Mouse (Mus musculus): ENCODE data around the gene Oas1f.

The Oas1f gene

DNA sequence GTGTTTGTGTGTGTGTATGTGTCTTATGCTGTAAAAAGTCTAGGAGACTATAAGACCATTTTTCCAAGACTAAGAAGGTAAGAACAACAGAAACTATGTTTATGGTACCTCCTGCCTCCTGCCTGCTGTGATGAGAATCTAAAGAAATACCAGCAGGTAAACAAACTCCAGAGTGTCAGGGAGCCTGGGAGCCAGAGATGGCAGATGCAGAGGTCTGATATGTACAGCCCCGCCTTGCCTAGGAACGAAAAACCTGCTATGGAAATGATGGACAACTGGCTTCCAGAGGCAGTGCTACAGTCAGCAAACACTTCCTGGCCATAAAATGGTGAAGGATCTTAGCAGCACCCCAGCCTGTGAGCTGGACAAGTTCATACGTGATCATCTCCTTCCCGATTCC, at the start of gene Oas1f:
Gene Oas1f (plus strand): TSS at position 301 of the 400 bp plus-strand sequence.
- in situ Hi-C loops (cut with MboI; ENCODE audit: unreplicated experiment in 2 of 2): loop anchor here in 1 of 2 experiments (10.0 kb wide), 1 partner anchor 52 kb away; the partner anchor contains the start of gene Oas1e

DNA sequence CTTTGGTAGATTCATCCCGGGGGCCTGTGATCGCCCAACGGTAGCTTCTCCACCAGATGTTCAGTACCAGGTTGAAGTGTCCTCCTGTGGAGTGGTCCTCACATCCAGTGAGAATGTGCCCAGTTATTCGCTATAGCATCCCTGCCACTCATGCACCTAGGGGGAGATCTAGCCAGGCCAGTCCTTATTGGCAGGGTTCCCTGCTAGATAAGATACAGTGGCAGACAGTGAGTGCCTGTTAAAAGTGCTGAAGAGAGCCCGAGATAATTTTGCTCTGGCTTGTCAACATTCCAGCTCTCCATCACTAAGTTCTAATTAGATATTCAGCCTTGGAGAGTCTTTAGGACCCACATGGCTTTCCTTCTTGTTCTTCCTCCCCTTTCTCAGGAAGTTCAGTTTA, 49.0 kb upstream of the Oas1f start:
- in situ Hi-C loops (cut with MboI; ENCODE audit: unreplicated experiment in 2 of 2): loop anchor here in 1 of 2 experiments (10.0 kb wide), 1 partner anchor 47 kb away; the partner anchor contains the start of gene Oas1f

DNA sequence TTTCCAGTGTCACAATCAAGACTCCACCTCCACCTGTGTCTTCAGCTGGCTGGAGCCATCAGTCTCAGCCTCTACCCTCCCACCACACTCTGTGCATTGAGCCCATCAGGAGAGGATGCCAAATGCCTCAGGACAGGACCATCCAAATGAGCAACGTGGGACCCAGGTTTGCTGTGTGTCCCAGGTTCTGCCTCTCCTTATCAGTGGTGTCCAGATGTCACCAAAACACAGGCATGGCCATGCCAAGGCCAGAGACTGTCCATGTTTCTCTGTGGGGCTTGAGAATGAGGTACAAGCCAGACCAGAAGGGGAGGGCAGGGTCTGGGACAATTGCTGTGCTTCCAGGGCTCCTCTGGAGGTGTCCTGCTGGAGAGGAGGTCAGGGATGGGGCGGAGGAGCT, 48.2 kb upstream of the Oas1f start:
- in situ Hi-C loops (cut with MboI; ENCODE audit: unreplicated experiment in 2 of 2): loop anchor here in 1 of 2 experiments (10.0 kb wide), 1 partner anchor 46 kb away; the partner anchor contains the start of gene Oas1f

DNA sequence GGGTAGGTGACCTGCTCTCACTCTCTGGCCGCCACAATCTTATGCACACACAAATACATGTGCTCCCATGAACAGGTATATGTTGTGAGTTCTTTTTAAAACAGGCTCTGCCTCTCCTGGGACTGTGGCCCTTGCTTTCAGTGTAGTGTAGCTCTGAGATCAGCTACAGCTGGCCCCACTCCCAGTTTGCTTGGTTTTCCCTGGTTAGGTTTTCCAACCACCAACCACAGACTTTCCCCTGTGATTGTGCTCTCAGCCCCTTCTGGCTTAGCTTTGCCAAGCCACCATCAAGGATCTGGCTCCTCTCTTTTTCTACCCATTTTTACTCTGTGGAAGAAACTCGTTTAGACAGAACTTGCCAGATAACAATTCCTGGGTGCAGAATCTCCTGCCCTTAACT, 43.6 kb upstream of the Oas1f start:
- in situ Hi-C loops (cut with MboI; ENCODE audit: unreplicated experiment in 2 of 2): loop anchor here in 1 of 2 experiments (5.0 to 10.0 kb wide), 2 partner anchors 39 to 111 kb away; partner anchors contain the start of gene Oas1d

DNA sequence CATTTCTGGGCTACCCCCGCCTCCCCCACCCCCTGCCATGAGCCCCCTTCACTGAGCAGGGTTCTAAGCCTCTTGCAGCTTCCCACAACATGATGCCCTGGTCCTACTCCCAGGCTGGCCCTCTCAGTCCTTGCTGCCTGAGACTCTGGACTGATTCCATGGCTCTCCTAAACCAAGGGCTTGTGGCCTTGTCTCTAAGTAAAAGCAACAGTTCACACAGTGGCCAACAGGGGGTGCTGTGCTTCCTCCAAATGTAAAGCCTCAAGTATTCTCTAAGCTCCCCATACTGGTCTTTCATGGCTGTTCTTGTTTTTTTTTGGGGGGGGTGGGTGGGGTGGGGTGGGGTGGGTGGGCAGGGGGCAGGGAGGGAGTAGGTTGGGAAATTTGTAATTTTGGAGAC, 40.7 kb upstream of the Oas1f start:
- in situ Hi-C loops (cut with MboI; ENCODE audit: unreplicated experiment in 2 of 2): loop anchor here in 1 of 2 experiments (10.0 kb wide), 1 partner anchor 108 kb away; the partner anchor contains the start of gene Oas1d

DNA sequence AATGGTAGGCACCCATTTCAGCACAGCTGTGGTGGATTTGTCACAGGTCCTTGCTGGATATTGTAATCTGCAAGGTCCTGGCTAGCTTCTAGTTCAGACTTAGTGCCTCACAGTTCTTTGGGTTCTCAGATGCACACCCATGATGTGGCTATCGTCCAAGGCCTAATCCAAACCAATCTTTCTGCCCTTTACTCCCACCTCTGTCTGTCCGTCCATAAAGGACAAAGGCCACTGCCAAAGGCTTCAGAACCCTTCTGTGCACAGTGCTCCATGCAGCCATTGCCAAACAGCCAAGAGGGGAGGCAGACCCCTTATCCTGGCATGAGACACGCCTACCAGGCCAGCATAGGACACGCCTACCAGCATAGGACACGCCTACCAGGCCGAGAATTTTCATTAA, 38.0 kb upstream of the Oas1f start:
- in situ Hi-C loops (cut with MboI; ENCODE audit: unreplicated experiment in 2 of 2): loop anchor here in 1 of 2 experiments (10.0 kb wide), 1 partner anchor 106 kb away; the partner anchor contains the start of gene Oas1d

DNA sequence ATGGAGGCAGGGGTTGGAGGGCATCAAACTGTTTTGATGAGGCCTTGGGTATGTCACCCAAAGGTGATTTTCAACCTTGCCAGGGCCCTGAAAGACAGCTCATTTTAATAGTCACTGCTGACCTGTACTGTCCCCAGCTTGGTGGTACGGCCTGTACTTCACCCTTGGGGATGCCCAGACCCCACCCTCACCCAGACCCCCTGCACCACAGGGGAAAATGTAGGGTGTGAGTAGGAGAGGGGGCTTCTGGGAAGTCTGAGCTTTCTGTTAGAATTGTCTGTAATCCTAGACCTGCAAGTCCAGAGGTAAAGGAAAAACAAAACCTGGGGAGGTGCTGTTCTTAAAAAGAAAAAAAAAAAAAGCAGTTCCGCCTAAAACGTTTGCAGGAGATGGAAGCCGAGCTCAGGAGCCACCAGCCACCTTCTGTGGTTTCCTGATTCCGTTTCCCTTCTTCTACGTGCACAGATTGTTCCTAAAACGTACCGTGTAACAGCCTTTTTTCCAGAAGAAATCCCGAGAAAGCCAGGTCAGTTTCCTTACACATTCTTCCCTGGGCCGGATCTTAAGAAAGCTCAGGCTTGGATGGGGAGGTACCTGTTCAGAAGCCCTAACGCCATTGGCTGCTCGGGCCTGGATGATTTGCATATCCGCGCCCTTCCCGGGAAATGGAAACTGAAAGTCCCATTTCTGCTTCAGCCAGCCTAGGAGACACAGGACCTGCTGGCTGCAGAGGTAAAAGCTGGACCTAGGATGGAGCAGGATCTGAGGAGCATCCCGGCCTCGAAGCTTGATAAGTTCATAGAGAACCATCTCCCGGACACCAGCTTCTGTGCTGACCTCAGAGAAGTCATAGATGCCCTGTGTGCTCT, 35.0 kb upstream of the Oas1f start, which contains the start of gene Oas1c:
Gene Oas1c (minus strand): TSS at position 564 of the 869 bp plus-strand sequence.
- in situ Hi-C loops (cut with MboI; ENCODE audit: unreplicated experiment in 2 of 2): no loop called here

DNA sequence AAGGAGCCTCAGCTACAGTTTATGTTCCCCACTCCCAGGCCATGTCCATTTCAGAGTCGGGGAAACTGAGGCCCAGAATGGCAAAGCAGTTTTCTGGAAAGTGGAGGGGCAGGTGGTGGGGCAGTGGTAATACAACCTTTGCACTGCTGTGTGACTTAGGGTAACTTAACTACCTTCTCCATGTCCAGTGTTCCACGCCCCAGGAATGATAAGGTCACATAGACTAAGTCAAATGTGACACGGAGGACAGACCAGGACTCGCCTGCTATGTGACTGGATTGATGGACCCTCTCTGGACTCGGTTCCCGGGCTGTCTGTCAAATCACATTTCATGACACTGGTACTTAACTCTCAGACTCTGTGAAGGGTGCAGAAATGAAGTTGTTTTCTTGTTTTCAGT, 34.1 kb upstream of the Oas1f start:
- in situ Hi-C loops (cut with MboI; ENCODE audit: unreplicated experiment in 2 of 2): no loop called here

DNA sequence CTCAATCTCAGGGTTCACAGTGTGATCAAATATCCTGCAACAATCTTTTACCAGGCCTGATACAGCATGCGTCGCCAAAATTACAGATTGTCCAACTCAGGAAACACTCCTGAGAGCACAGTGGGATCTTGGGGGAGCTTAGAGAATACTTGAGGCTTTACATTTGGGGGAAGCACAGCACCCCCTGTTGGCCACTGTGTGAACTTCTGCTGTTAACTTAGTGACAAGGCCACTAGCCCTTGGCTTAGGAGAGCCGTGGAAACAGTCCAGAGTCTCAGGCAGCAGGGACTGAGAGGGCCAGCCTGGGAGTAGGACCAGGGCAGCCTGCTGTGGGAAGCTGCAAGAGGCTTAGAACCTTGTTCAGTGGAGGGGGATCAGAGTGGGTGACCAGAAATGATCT, 31.2 kb upstream of the Oas1f start:
- in situ Hi-C loops (cut with MboI; ENCODE audit: unreplicated experiment in 2 of 2): no loop called here

DNA sequence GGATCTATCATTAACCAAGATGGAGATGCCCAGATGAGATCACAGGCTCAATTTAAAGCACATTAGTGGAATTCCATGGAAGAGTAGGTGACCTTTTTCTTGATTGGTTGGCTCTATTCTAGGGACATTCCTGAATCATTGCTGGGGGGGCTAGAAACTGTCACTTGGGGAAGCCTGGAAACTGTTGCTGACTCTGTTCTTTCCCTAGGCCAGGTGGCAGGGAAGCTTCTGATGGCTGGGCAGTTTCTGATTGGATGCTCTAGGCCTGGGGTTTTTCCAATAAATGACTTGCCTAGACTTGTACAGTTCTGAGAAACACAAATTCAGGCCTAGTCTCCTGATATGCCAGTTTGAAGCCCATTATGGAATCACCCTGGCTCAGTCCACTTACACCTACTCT, 28.2 kb upstream of the Oas1f start:
- in situ Hi-C loops (cut with MboI; ENCODE audit: unreplicated experiment in 2 of 2): no loop called here

DNA sequence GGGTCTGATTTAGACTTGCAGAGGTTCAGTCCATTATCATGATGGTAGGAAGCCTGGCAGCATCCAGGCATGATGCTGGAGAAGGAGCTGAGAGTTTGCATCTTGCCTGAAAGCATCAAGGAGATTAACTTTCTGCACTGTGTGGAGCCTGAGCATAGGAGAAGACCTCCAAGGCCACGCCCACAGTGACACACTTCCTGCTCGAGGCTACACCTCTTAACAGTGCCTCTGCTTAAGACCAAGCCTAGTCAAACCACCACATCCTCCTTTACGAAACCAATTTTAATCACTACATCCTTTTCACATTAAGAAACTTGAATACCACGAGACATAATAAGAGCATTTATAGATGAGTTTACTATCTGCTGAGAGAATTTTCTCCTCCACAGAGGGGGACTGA, 16.1 kb upstream of the Oas1f start:
- in situ Hi-C loops (cut with MboI; ENCODE audit: unreplicated experiment in 2 of 2): no loop called here

DNA sequence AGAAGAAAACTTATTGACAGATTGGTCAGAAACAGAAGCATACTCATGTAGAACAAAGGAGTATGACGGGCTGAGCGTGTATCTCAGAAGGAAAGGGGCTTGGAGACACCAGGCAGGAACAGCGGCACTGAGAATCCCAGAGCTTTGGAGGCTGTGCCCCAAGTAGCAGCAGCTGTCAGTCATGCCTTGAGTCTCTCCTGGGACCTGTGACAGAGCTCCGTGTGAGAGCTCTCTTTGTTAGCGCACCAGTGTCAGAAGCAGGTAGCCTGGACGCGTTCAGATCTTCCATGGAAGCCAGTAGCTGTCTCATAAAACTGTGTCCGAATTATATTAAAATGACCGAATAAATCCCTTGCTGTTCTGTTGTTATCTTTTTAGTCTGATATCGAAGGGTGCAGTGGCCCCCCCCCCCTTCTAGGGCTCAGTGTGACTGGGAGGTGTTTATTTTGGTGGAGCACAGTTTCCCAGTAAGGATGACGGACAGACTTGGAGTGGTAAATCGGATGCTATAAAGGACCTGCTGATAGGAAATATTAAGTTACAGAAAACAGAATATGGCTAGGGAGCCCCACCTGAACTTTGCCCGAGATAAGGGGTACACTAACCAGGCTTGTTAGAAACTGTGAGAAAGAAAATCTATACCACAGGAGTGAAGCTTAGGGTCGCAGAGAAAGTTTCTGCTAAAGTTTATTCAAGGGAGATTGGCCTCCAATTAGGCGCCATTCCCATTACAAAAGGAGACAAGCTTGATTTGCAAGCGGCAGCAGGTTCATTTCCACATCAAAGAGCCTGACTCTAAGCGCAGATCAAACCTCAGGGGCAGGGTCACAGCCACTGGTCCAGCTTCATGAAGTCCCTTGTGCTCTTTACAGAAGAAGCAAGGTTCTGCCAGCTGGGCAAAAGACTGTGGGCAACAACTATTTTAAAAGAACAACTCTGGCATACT, 13.6 kb upstream of the Oas1f start:
- in situ Hi-C loops (cut with MboI; ENCODE audit: unreplicated experiment in 2 of 2): no loop called here

DNA sequence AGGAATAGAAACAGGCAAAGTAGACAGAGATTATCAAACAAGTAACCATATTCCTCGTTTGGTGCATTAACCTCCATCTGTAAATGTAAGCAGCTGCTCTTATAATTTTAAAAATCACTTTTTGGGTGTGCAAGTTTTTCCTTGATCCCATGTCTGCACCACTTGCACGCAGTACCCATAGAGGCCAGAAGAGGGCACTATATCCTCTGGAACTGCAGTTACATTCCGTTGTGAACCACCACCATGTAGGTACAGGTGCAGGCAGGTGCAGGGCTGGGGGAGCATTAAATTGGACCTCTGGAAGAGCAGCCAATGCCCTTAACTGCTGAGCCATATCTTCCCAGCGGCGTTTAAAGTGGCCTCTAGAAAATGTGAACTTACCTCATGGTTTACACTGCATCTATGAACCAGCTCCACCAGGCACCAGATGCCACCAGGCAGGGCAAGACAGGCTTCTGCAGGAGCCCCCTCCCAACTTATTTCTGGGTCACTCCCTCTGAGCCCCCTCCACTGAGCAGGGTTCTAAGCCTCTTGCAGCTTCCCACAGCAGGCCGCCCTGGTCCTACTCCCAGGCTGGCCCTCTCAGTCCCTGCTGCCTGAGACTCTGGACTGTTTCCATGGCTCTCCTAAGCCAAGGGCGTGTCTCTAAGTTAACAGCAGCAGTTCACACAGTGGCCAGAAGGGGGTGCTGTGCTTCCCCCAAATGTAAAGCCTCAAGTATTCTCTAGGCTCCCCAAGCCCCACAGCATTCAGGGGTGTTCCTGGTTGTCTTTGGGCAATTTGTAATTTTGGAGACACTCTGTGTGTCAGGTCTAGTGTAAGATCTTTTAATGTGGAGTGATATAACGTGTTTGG, 10.2 kb upstream of the Oas1f start:
- in situ Hi-C loops (cut with MboI; ENCODE audit: unreplicated experiment in 2 of 2): no loop called here

DNA sequence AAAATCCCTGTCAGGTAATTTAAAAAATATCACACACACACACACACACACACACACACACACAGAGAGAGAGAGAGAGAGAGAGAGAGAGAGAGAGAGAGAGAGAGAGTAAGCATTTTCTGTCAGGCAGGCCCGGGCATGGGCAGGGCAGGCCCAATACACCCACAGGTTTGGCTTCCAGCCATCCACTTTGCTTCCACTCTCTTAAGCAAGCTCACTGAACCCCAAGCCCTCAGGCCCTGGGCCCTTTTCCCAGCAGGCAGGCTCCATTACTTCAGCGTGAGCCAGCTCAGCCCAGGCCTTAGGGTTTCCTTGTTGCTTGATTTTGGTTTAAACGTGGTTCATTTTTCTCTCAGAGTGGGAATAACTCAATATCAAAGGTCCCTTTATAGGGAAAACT, 2.5 kb upstream of the Oas1f start:
- in situ Hi-C loops (cut with MboI; ENCODE audit: unreplicated experiment in 2 of 2): loop anchor here (5.0 to 10.0 kb wide), 4 partner anchors 42 to 73 kb away; partner anchors contain the start of genes Oas1d (in 1 of the 2) and Oas1e (in 1 of the 2)

DNA sequence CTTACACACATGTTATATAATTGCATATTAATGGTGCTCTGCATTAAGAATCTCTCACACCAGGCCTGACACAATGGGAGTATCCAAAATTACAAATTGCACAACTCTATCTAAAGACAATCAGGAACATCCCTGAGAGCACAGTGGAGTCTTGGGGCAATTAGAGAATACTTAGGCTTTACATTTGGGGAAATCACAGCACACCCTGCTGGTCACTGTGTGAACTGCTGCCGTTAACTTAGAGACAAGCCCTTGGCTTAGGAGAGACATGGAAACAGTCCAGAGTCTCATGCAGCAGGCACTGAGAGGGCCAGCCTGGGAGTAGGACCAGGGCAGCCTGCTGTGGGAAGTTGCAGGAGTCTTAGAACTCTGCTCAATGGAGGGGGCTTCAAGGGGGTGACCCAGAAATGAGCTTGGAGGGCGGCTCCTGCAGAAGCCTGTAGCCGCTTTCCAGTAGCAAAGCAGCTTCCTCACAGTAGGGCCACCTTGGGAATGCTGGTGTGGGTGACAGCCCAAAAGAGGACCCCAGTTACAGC, 2.5 kb downstream of the Oas1f start:
- in situ Hi-C loops (cut with MboI; ENCODE audit: unreplicated experiment in 2 of 2): loop anchor here in 1 of 2 experiments (10.0 kb wide), 1 partner anchor 55 kb away; the partner anchor contains the start of gene Oas1e

DNA sequence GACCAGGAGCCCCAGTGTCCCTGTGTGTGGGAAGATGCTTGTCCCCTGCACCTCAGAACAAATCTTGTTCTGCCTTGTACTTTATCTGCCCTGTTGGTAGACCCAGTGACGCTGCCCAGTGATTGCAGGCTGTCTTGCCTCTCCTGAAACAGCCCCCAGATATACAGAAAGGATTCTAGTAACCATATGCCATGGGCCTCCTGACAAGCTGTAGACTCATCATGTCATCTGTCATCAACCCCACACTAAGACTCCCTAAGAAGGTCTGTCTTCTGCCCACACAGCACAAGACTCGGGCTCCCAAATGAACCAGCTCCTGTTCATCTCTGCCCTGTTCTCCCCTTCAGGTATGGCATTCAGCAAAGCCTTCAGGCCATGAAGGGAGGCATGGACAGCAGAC, 12.1 kb downstream of the Oas1f start:
- in situ Hi-C loops (cut with MboI; ENCODE audit: unreplicated experiment in 2 of 2): no loop called here

DNA sequence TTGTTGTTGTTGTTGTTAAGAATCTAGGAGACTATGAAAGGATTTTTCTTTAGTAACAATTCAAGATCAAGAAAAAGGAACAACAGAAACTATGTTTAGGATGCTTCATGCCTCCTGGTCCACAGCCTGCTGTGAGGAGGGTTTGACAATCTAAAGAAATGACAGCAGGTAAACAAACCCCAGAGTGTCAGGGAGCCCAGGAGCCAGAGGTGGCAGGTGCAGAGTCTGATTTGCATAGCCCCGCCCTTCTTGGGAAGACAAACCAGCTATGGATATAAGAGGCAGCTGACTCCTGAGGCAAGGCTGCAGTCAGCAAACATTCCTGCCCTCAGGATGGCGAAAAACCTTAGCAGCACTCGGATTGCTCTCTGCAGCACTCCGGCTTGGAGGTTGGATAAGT, 14.0 kb downstream of the Oas1f start, which contains the start of gene Oas1h:
Gene Oas1h (plus strand): TSS at position 301 of the 400 bp plus-strand sequence.
- in situ Hi-C loops (cut with MboI; ENCODE audit: unreplicated experiment in 2 of 2): no loop called here

DNA sequence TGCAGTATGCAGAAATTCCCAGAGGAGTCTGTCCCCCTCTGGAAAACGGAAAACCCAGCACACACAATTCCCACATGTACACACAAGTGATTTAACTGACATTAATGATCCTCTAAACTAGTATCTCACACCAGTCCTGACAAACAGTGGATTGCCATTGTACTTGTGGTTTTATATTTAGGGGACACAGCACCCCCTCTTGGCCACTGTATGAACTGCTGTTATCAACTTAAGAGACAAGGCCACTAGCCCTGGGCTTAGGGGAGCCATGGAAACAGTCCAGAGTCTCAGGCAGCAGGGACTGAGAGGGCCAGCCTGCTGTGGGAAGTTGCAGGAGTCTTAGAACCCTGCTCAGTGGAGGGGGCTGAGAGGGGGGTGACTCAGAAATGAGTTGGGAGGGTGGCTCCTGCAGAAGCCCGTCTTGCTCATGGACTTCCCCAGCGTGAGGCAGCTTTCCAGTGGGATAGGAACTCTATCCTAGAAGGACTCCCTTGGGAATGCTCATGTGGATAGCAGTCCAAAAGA, 18.2 kb downstream of the Oas1f start:
- in situ Hi-C loops (cut with MboI; ENCODE audit: unreplicated experiment in 2 of 2): no loop called here

DNA sequence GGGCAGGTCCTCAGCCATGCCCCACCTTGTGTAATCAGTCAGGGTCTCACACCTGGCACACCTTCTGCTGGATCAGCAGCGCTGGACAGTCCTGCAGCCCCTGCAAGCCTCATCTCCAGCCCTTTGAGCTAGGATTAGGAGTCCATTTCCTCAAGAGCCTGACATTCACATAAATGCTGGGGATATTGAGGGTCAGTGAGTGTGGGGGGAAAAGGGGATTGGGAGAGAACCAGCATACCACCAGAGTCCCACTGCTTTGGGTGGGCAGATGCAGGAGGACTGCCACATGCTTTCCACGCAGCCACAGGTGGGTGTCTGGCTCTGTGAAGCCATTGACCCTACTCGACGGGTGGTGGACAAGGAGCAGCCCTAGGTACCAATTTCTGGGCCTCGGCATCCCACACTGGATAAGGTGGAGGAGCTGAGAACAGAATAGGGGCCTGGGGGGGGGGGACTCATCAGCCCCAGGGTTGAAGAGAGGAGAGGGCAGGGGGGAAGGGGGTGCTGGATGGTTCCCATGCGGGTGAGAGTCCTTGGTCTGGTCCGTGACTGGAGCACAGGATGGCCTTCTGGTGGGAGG, 22.4 kb downstream of the Oas1f start:
- in situ Hi-C loops (cut with MboI; ENCODE audit: unreplicated experiment in 2 of 2): no loop called here
